Mouse (Mus musculus) ES-E14 (cell line): ENCODE results near the gene Otoa. TPM values are rescaled to one million over a fixed set of nuclear protein-coding genes. Genes with fewer than 3 reads are reported as not detected.

Experiments
- DNase-seq: peaks from one replicate; pipeline ENCODE4 v3.0.0-alpha.2; 2013; ENCODE audit warnings: low read depth, low spot score
- H3K27ac ChIP-seq: 2 replicates; pipeline ENCODE4 v1.5.1; 2012; ENCODE audit warnings: low read depth, mild to moderate bottlenecking, low read length, moderate library complexity, mixed read lengths; ENCODE audit not compliant: poor library complexity, insufficient read depth, severe bottlenecking
- H3K36me3 ChIP-seq: 2 replicates; pipeline ENCODE4 v1.6.1; 2012; ENCODE audit warnings: mild to moderate bottlenecking, low read length, moderate library complexity, mixed read lengths; ENCODE audit not compliant: control insufficient read depth, poor library complexity, insufficient read depth, severe bottlenecking
- H3K4me1 ChIP-seq, 2 experiments: fragments of 150-350 bp in 1 of 2; sonication (generic) in 1 of 2; 2 replicates each; pipeline ENCODE4 v1.6.1; 2012; ENCODE audit warnings: low read length in 2 of 2, mild to moderate bottlenecking in 1 of 2, mixed read lengths in 1 of 2; ENCODE audit not compliant: control insufficient read depth in 2 of 2, insufficient read depth in 2 of 2, poor library complexity in 1 of 2
- H3K4me3 ChIP-seq, 2 experiments: fragments of 150-350 bp in 1 of 2; sonication (generic) in 1 of 2; 2 replicates each; pipeline ENCODE4 v1.5.1; 2012; ENCODE audit warnings: low read length in 2 of 2, low read depth in 1 of 2, mild to moderate bottlenecking in 1 of 2, mixed read lengths in 1 of 2; ENCODE audit not compliant: insufficient read depth in 1 of 2, poor library complexity in 1 of 2, severe bottlenecking in 1 of 2
- H3K9ac ChIP-seq: 2 replicates; pipeline ENCODE4 v1.6.1; 2012; ENCODE audit warnings: low read depth, mild to moderate bottlenecking, low read length, mixed read lengths; ENCODE audit not compliant: poor library complexity, insufficient read depth, severe bottlenecking
- H3K9me3 ChIP-seq: fragments of 150-350 bp; sonication (generic); 2 replicates; pipeline ENCODE4 v1.6.1; 2012; ENCODE audit warnings: low read depth, mild to moderate bottlenecking, low read length; ENCODE audit not compliant: control insufficient read depth, insufficient read depth
- CHD2 ChIP-seq: IDR thresholded peaks from 2 replicates; pipeline ENCODE4 v1.6.1; 2014; ENCODE audit warnings: mild to moderate bottlenecking, low read depth, low read length, inconsistent platforms
- HCFC1 ChIP-seq: IDR thresholded peaks from 2 replicates; pipeline ENCODE4 v1.6.1; 2012; ENCODE audit warnings: low read length, inconsistent platforms, borderline replicate concordance; ENCODE audit not compliant: insufficient read depth
- MAFK ChIP-seq: IDR thresholded peaks from 2 replicates; pipeline ENCODE4 v1.6.1; 2014; ENCODE audit warnings: mild to moderate bottlenecking, low read depth, low read length, inconsistent platforms; ENCODE audit not compliant: insufficient read depth
- ZC3H11A ChIP-seq: IDR thresholded peaks from 2 replicates; pipeline ENCODE4 v1.6.1; 2012; ENCODE audit warnings: low read depth, mild to moderate bottlenecking, inconsistent platforms, low read length, borderline replicate concordance
- ZNF384 ChIP-seq: IDR thresholded peaks from 2 replicates; pipeline ENCODE4 v1.6.1; 2012; ENCODE audit warnings: low read depth, low read length, inconsistent platforms
- in situ Hi-C, 2 experiments: fragments of 600-800 bp; cut with MboI; formaldehyde crosslinking; loops; one replicate each; pipeline ENCODE4 v1.15.1; 2025; ENCODE audit warnings: low sequenced_read_pairs in 2 of 2, inconsistent platforms in 1 of 2; ENCODE audit not compliant: unreplicated experiment in 2 of 2
- total RNA-seq: library from RNA; depleted of rRNA; stranded (reverse); fragments of 300-350 nt; gene quantifications from 2 replicates; pipeline ENCODE4 v1.2.3, GENCODE M21; 2012

The Otoa gene
- total RNA-seq, 1 experiment = 0.22 TPM

DNA sequence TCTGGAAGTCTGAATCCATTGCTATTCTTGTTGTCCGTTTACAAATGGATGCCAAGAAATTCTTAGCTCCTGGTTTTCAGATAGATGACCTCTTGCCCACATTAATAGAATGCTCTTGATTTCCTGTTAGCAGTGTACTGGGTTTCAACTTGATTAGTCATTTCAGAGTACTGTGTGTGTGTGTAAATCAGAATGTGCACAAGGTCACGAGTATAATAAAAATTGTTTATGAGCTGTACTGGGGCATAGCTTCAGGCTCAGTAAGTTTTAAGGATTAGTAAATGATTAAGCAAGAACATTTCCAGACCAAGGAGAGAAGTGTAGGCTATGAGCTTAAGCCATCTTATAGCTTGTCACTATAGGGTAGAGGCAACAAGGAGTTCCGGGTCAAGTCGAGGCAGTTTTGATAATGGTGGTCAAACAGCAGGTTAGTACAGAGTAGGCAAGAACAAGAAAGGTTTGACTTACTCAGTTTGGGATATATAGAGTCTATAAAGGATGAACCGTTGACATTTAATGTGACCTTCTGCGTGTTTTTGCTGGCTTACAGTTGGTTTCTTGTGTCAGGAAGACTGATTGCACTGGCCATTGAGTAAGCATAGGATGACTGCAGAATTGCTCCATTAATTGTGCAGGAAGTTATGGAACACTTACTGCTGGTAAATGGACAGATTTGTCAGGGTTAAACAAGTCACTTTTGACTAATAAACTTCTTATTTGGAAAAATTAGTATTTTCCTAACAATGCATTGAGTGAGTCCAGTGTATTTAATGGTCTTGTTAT is 35.6 kb upstream of the Otoa start:
- in situ Hi-C loops = no loop called here
- H3K27ac ChIP-seq = no peak overlapping the region
- no peaks in the 10 kb centered on the region for H3K9me3 ChIP-seq
- no peaks in the 10 kb centered on the region for H3K4me1 ChIP-seq
- no peak overlapping the region for H3K4me3 ChIP-seq
- H3K9ac ChIP-seq = no peak overlapping the region
- DNase-seq = no peak
- TF ChIP-seq HCFC1 (no peak), MAFK (no peak), ZC3H11A (no peak), CHD2 (no peak), ZNF384 (no peak)
- H3K36me3 ChIP-seq = no peaks in the 10 kb centered on the region; the same call in 1 of the 2 replicates

DNA sequence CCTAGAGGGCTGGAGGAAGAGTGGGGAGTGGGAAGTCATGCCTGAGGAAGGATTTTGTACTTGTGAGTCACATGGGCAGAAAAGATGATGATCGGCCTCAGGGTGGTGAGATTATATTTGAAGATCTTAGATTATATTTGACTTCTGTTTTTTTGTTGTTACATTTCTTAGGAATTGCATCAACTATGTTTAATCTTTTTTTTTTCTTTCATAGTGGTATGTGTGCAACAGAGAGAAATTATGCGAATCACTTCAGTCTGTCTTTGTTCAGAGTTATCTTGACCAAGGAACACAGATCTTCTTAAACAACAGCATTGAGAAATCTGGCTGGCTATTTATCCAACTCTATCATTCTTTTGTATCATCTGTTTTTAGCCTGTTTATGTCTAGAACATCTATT is 33.8 kb upstream of the Otoa start:
- no peaks in the 10 kb centered on the region; the same call in 1 of the 2 replicates for H3K36me3 ChIP-seq
- in situ Hi-C loops = no loop called here
- H3K4me1 ChIP-seq = no peaks in the 10 kb centered on the region
- TF ChIP-seq CHD2 (no peak), MAFK (no peak), ZC3H11A (no peak), ZNF384 (no peak), HCFC1 (no peak)
- no peak overlapping the region for H3K9ac ChIP-seq
- no peak overlapping the region for H3K27ac ChIP-seq
- DNase-seq = no peak
- no peak overlapping the region for H3K4me3 ChIP-seq
- H3K9me3 ChIP-seq = no peaks in the 10 kb centered on the region

DNA sequence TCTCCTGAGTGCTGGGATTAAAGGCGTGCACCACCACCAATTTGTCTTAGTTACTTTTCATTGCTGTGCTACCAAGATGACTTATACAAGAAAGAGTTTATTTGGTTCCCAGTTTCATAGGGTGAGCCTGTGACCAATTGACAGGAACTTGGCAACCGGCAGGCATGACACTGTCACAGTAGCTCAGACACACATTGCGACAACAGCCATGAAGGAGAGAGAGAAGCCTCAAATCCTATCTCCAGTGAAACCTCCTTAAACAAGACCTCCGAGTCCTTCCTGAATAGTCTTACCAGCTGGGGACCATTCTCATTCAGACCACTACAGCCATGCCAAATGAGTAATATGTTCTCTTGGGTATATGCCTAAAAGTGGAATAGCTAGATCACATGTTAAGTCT is 28.4 kb upstream of the Otoa start:
- in situ Hi-C loops = no loop called here
- H3K27ac ChIP-seq = no peak overlapping the region

DNA sequence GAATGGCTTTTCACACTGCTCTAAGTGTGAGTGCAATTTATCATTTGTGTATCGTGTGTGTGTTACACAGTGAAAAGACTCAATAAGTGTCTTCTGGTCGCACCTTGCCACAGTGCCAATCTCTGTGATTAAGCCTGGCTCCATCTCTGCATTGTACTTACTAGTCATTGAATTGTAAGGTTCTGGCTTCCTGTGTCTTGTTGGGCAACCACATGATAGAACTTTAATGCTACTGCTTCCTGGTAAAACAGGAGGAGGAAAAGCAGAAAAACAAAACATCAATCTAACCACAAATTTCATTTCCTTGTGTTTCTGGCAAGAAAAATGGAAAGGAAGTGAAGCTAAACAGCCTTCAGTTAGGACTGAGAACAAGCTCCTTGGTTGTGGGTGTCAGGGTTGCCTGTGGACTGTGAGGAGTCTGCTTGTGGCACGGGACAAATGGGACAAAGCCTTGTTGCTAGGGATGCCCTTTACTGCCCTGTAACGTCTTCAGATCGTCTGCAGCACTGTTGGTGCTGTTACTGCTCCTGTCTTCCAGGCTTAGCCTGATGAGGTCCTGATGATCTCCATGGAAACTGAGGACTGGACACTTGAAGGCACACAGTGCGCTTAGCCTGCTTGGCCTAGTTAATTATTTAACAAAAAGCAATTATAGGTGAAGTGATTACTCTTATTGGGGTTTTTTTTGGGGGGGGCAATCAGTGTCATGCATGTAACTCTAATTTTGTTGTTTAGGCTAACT is 21.8 kb upstream of the Otoa start:
- no peaks in the 10 kb centered on the region for H3K4me1 ChIP-seq
- no peak overlapping the region for H3K9ac ChIP-seq
- no peak overlapping the region for H3K4me3 ChIP-seq
- DNase-seq = no peak
- in situ Hi-C loops = no loop called here
- no peak overlapping the region for H3K27ac ChIP-seq
- H3K36me3 ChIP-seq = peaks cover 7% of the 10 kb centered on the region
- no peaks in the 10 kb centered on the region for H3K9me3 ChIP-seq
- TF ChIP-seq HCFC1 (no peak), ZNF384 (no peak), ZC3H11A (no peak), CHD2 (no peak), MAFK (no peak)

More for the DNA sequence above, 28.4 kb upstream of the Otoa start:
- H3K4me3 ChIP-seq = no peak overlapping the region
- H3K9me3 ChIP-seq = no peaks in the 10 kb centered on the region
- H3K4me1 ChIP-seq = no peaks in the 10 kb centered on the region
- DNase-seq = no peak
- TF ChIP-seq HCFC1 (no peak), ZC3H11A (no peak), MAFK (no peak), CHD2 (no peak), ZNF384 (no peak)
- peaks cover 6% of the 10 kb centered on the region for H3K36me3 ChIP-seq
- H3K9ac ChIP-seq = no peak overlapping the region
